Mouse (Mus musculus): Measurements from ENCODE around the gene Pitpna. TPM values are rescaled to one million over a fixed set of nuclear protein-coding genes. Genes with fewer than 3 reads are reported as not detected.

Pitpna gene
- total and polyA plus RNA-seq, 3 experiments: 67.8 to 709 (median 194) TPM

- DNase-seq (ENCODE audit: low read depth, low spot score): no peak
- no peaks in the 10 kb centered on the region for H3K9me3 ChIP-seq (replicated peaks; ENCODE audit: insufficient read depth, low read length)
- no peak overlapping the region for H3K4me3 ChIP-seq (ENCODE audit: control insufficient read depth in 1 of 2, insufficient read depth in 1 of 2, low read depth in 2 of 2, low read length in 2 of 2)
- no peak for TF ChIP-seq MYC (IDR thresholded peaks at IDR 0.05; ENCODE audit: low read depth, low read length)
- TF ChIP-seq TAL1 (IDR thresholded peaks at IDR 0.05; ENCODE audit: low read length): no peak
- TF ChIP-seq E2F4 (IDR thresholded peaks at IDR 0.05; ENCODE audit: borderline replicate concordance, low read depth, low read length): no peak
- no peak for TF ChIP-seq KAT2A (conservative IDR thresholded peaks at IDR 0.05; ENCODE audit: low read depth, low read length)
- no peak for TF ChIP-seq NELFE (IDR thresholded peaks at IDR 0.05; ENCODE audit: low read depth, low read length)
- TF ChIP-seq EP300 (IDR thresholded peaks at IDR 0.05; ENCODE audit: low read depth in 1 of 2, low read length in 2 of 2): no peak
- TF ChIP-seq HCFC1 (IDR thresholded peaks at IDR 0.05; ENCODE audit: low read depth, low read length): no peak
- TF ChIP-seq RAD21 (IDR thresholded peaks at IDR 0.05; ENCODE audit: low read depth, low read length): no peak
- no peak overlapping the region for H3K27ac ChIP-seq (ENCODE audit: control insufficient read depth, low read depth, low read length)
- no peaks in the 10 kb centered on the region for H3K79me2 ChIP-seq (ENCODE audit: control insufficient read depth, insufficient read depth, low read length, poor library complexity)
- H3K36me3 ChIP-seq (ENCODE audit: control insufficient read depth in 1 of 2, insufficient read depth in 2 of 2, low read length in 2 of 2): no peaks in the 10 kb centered on the region
- peaks cover 0 to 4% of the 10 kb centered on the region in 2 experiments; a peak in 2 of 4 replicates for H3K4me1 ChIP-seq (ENCODE audit: control insufficient read depth in 1 of 2, insufficient read depth in 2 of 2, low read length in 2 of 2)
- H3K27me3 ChIP-seq (ENCODE audit: control insufficient read depth in 1 of 2, insufficient read depth in 2 of 2, low read length in 2 of 2): no peaks in the 10 kb centered on the region
- no peak overlapping the region for H3K9ac ChIP-seq (ENCODE audit: control insufficient read depth, low read depth, low read length, poor library complexity, severe bottlenecking)
Measured at GRCm38 (mm10) chr11:75549658-75550111, 38.2 kb upstream of the Pitpna start.

- no peaks in the 10 kb centered on the region for H3K4me1 ChIP-seq (ENCODE audit: control insufficient read depth in 1 of 2, insufficient read depth in 2 of 2, low read length in 2 of 2)
- DNase-seq (ENCODE audit: low read depth, low spot score): no peak
- TF ChIP-seq ELF1 (IDR thresholded peaks at IDR 0.05; ENCODE audit: low read depth, low read length): no peak
- H3K9me3 ChIP-seq (replicated peaks; ENCODE audit: insufficient read depth, low read length): no peaks in the 10 kb centered on the region
- no peak overlapping the region for H3K27ac ChIP-seq (ENCODE audit: control insufficient read depth, low read depth, low read length)
- H3K36me3 ChIP-seq (ENCODE audit: control insufficient read depth in 1 of 2, insufficient read depth in 2 of 2, low read length in 2 of 2): no peaks in the 10 kb centered on the region
- H3K4me3 ChIP-seq (ENCODE audit: control insufficient read depth in 1 of 2, insufficient read depth in 1 of 2, low read depth in 2 of 2, low read length in 2 of 2): no peak overlapping the region
- H3K9ac ChIP-seq (ENCODE audit: control insufficient read depth, low read depth, low read length, poor library complexity, severe bottlenecking): no peak overlapping the region
- H3K79me2 ChIP-seq (ENCODE audit: control insufficient read depth, insufficient read depth, low read length, poor library complexity): no peaks in the 10 kb centered on the region
- no peaks in the 10 kb centered on the region for H3K27me3 ChIP-seq (ENCODE audit: control insufficient read depth in 1 of 2, insufficient read depth in 2 of 2, low read length in 2 of 2)
Measured at GRCm38 (mm10) chr11:75550200-75550946, 37.5 kb upstream of the Pitpna start.

- no peaks in the 10 kb centered on the region for H3K36me3 ChIP-seq (ENCODE audit: control insufficient read depth in 1 of 2, insufficient read depth in 2 of 2, low read length in 2 of 2)
- TF ChIP-seq TAL1 (IDR thresholded peaks at IDR 0.05; ENCODE audit: low read length): no peak
- no peak for TF ChIP-seq CHD2 (IDR thresholded peaks at IDR 0.05; ENCODE audit: low read length)
- TF ChIP-seq SIN3A (IDR thresholded peaks at IDR 0.05; ENCODE audit: low read length): no peak
- TF ChIP-seq MXI1 (IDR thresholded peaks at IDR 0.05; ENCODE audit: low read depth, low read length): no peak
- TF ChIP-seq CTCF (IDR thresholded peaks at IDR 0.05 in 2 of 3, conservative IDR thresholded peaks at IDR 0.05 in 1 of 3; ENCODE audit: control insufficient read depth in 1 of 3, insufficient read depth in 1 of 3, low read depth in 2 of 3, low read length in 3 of 3, poor library complexity in 1 of 3, severe bottlenecking in 1 of 3): no peak
- TF ChIP-seq SMC3 (IDR thresholded peaks at IDR 0.05; ENCODE audit: low read depth, low read length): no peak
- no peak for TF ChIP-seq USF1 (IDR thresholded peaks at IDR 0.05; ENCODE audit: low read depth, low read length)
- TF ChIP-seq TCF12 (IDR thresholded peaks at IDR 0.05; ENCODE audit: low read depth, low read length): no peak
- TF ChIP-seq KAT2A (conservative IDR thresholded peaks at IDR 0.05; ENCODE audit: low read depth, low read length): no peak
- no peak for TF ChIP-seq ELF1 (IDR thresholded peaks at IDR 0.05; ENCODE audit: low read depth, low read length)
- TF ChIP-seq CHD1 (IDR thresholded peaks at IDR 0.05; ENCODE audit: low read depth, low read length): no peak
- TF ChIP-seq GABPA (IDR thresholded peaks at IDR 0.05; ENCODE audit: low read depth, low read length): no peak
- no peaks in the 10 kb centered on the region for H3K79me2 ChIP-seq (ENCODE audit: control insufficient read depth, insufficient read depth, low read length, poor library complexity)
- H3K27me3 ChIP-seq (ENCODE audit: control insufficient read depth in 1 of 2, insufficient read depth in 2 of 2, low read length in 2 of 2): no peaks in the 10 kb centered on the region
- H3K9ac ChIP-seq (ENCODE audit: control insufficient read depth, low read depth, low read length, poor library complexity, severe bottlenecking): no peak overlapping the region
- H3K4me1 ChIP-seq (ENCODE audit: control insufficient read depth in 1 of 2, insufficient read depth in 2 of 2, low read length in 2 of 2): no peaks in the 10 kb centered on the region
- H3K27ac ChIP-seq (ENCODE audit: control insufficient read depth, low read depth, low read length): no peak overlapping the region
- H3K4me3 ChIP-seq (ENCODE audit: control insufficient read depth in 1 of 2, insufficient read depth in 1 of 2, low read depth in 2 of 2, low read length in 2 of 2): no peak overlapping the region
- no peaks in the 10 kb centered on the region for H3K9me3 ChIP-seq (replicated peaks; ENCODE audit: insufficient read depth, low read length)
- DNase-seq (ENCODE audit: low read depth, low spot score): no peak
Measured at GRCm38 (mm10) chr11:75551321-75551720, 36.6 kb upstream of the Pitpna start.

Data from MEL (cell line).